Mouse (Mus musculus) layer of hippocampus, adult 11-12 months (tissue): ENCODE measurements around the gene Nppa.

Experiments used
- DNase-seq: peaks from one replicate; pipeline ENCODE4 v3.0.0; 2022; ENCODE audit warnings: low spot score

Gene Nppa

GRCm38 (mm10) chr4:148000202-148000772 lies at the start of gene Nppa:
TSS of gene Nppa (plus strand) at chr4:148000722.
- no peak for DNase-seq

- DNase-seq, result peak; percentile 76
These were observed 46.9 kb upstream of the Nppa start for GRCm38 (mm10) chr4:147953590-147953989.

DNA sequence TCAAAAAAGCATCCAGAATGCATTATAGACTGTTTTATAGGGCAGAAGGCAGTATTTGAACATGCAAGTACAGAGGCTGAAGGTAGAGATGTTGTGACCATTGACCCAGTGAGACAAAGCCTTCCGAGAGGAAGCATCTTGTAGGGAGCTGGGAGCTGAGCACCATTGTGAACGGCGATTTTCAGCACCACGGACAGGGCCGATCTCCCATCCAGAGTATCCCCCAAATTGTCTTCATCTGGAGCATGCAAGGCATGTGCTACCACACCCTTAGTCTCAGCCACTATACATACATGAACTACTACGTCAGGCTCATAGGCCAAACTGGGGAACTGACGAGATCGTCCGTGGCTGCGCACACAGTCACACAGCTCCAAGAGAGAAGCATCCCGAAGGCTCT lies 43.4 kb upstream of the Nppa start:
- DNase-seq, result no peak

DNA sequence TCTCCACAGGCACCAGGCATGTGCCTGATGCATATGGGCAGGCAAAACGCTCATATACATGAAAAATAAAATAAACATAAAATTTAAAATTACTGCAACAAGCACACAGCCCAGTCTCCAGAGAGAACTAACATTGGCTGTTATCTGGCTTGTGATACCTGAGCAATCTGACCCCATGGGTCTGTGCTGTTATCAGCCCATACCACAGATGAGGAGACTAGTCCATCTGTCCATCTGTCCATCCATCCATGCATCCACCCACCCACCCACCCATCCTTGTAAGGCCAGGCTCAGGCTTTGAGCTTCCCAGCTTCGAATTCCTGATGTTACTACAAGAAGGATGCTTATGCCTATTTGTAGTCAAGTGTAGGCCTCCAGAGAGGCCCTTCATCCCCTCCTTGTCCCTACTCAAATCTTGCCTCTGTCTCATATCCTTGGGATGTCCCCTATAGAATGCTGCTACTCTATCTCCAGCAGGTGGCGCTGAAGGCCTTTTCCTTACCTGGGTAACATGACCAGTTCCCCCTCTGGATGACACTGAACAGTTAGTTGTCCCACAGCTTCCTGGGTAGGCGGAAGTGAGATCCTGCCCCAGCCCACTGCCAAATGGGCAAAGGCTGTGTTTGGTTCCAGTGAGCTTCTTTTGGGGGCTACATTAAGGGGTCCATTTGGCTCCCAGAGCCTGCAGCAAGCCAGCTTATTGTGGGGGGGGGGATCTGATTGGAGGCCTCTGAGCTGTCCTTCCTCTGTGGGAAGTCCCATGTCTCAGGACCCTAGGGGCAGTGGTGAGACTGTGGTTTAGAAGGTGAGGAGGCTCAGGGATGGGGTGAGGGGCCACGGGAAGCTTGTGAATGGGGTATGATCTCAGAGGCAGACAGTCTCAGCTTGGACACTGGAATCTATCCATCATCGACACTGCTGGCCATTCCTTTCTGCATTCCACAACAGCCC lies 40.4 kb upstream of the Nppa start:
- peak; percentile 75 for DNase-seq

DNA sequence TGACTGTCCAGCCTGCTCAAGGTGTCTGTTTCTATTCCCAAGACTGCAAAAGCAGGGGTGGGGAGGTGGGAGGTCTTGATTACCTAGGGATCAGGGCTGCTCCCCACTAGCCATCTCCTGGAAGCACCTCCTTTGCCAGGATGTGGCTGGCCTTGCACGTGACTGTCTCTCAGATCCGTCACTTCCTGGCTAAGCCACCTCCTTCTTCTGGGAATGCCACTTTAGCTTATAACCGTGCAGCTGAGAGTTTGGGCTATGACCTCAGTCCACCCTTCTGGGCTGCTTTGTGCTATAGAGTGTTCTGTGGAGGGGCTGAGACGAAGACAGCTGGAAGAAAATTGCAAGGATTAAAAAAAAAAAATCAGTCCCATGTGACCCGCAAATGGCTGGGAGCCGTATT lies 37.7 kb upstream of the Nppa start:
- no peak for DNase-seq

DNA sequence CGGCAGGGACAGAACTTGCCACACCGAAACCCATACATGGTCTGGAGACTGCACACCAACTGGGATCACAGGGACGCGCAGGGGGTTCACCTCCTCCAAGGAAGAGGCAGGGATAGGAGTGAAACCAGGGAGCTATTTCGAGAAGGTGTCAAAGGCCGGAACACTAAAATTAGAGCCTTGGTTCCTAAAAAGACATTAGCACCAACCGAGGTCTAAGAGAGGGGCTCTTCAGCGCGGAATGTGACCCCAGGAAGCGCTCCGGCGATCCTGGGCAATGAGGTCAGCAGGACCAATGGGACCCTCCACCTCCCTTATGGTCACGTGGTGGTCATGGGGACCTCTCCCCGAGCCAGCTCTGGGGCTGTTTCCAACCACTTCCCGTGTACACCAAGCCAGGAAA lies 36.9 kb upstream of the Nppa start:
- DNase-seq, result no peak

- no peak for DNase-seq
These were observed 34.8 kb upstream of the Nppa start for GRCm38 (mm10) chr4:147965712-147966111.

- no peak for DNase-seq
These were observed 31.7 kb upstream of the Nppa start for GRCm38 (mm10) chr4:147968816-147969215.

GRCm38 (mm10) chr4:147969337-147969736 lies 31.2 kb upstream of the Nppa start:
- DNase-seq, result no peak

- DNase-seq, result no peak
These were observed 24.3 kb upstream of the Nppa start for GRCm38 (mm10) chr4:147976237-147976636.

- DNase-seq, result no peak
These were observed 22.8 kb upstream of the Nppa start for GRCm38 (mm10) chr4:147977726-147978125.

GRCm38 (mm10) chr4:147978391-147978790 lies 22.1 kb upstream of the Nppa start:
- no peak for DNase-seq

DNA sequence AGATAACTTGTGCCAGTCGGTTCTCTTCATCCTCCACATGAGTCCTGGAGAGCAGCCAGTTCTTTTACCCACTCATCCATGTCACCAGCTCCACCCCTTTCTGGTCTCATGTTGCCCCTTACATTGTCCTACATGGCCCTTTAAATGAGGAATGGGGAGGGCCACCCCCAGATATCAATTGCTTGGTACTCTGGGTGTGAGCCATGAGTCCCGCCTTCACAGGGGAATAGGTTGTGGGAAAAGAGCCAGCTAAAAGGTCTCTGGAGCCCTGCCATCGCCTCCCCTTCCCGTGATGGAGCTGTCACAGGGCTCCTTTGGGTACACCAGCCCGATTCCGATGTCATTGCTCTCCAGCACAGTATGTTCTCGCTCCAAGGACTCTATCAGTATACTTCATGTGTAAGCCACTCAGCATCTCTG lies 21.1 kb upstream of the Nppa start:
- no peak for DNase-seq

DNA sequence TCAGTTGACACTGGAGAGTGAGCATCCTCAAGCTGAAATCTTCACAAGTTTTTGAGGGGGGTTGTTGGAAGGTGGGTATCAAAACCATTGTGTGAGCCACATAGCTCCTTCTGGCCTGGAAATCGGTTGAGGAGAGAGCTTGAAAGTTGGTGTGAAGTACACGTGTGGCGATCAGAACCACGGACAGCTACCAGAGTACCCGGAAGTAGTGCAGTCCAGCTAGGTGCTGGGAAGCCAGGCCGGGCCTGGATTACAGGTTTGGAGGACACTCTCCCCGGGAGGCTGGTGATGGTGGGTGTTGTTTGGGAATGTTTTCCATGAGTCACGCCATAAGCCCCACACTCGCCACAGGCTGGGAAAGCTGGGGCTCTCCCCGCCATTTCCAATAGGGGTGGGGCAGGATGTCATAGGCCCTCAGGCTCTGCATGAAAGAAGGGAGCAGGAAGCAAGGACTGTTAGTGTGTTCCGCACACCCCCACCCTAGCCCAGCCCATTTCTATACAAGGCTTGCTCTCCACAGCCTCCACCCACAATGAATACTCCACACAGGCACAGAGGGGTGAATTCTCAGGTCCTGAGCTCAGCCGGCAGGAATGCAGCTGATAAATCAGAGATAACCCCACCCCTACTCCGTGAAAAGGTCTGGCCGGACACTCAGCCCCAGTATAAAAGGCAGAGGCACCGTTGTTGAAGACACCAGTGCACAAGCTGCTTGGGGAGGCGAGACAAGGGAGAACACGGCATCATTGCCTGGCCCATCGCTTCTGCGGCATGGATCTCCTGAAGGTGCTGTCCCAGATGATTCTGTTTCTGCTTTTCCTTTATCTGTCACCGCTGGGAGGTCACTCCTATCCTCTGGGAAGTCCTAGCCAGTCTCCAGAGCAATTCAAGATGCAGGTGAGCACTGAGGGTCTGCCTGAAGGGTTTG lies 15.1 kb upstream of the Nppa start, which contains the start of gene Nppb:
Gene Nppb (plus strand): TSS at position 584 of the 928 bp plus-strand sequence.
- no peak for DNase-seq

- no peak for DNase-seq
These were observed 6.9 kb upstream of the Nppa start for GRCm38 (mm10) chr4:147993571-147994095.

- no peak for DNase-seq
These were observed 5.2 kb upstream of the Nppa start for GRCm38 (mm10) chr4:147995311-147995710.

DNA sequence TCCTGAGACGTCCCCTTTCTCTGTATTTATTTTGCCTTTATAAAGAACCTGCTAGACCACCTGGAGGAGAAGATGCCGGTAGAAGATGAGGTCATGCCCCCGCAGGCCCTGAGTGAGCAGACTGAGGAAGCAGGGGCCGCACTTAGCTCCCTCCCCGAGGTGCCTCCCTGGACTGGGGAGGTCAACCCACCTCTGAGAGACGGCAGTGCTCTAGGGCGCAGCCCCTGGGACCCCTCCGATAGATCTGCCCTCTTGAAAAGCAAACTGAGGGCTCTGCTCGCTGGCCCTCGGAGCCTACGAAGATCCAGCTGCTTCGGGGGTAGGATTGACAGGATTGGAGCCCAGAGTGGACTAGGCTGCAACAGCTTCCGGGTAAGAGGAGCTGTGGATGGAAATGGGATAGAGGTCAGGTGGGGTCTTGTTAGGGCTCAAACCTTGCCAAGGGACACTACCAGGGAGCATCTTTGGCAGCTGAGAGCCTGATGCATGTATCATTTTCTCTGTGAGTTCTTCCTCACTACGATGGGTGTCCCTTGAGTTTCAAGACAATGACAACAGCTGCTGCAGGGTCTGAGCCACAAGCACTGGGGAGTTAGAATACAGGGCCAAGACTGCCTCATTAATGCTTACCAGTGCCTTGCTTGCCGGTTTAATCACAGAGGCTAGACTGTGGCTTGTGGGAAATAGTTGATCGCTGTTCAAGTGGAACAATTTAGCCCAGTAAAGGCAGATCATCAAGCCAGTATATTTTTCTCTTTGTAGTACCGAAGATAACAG lies 679 bp downstream of the Nppa start:
- no peak for DNase-seq

DNA sequence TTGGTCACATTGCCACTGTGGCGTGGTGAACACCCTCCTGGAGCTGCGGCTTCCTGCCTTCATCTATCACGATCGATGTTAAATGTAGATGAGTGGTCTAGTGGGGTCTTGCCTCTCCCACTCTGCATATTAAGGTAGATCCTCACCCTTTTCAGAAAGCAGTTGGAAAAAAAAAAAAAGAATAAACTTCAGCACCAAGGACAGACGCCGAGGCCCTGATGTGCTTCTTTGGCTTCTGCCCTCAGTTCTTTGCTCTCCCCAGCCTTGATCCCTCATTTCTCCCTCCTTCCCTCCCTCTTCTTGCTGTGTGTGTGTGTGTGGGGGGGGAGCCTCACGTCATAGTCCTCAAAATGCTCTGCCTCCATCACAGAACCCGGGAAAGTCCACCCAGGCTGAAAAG lies 1.3 kb downstream of the Nppa start:
- no peak for DNase-seq

- no peak for DNase-seq
These were observed 3.8 kb downstream of the Nppa start for GRCm38 (mm10) chr4:148004361-148004760.

- peak; percentile 72 for DNase-seq
These were observed 7.9 kb downstream of the Nppa start for GRCm38 (mm10) chr4:148008412-148008811.

DNA sequence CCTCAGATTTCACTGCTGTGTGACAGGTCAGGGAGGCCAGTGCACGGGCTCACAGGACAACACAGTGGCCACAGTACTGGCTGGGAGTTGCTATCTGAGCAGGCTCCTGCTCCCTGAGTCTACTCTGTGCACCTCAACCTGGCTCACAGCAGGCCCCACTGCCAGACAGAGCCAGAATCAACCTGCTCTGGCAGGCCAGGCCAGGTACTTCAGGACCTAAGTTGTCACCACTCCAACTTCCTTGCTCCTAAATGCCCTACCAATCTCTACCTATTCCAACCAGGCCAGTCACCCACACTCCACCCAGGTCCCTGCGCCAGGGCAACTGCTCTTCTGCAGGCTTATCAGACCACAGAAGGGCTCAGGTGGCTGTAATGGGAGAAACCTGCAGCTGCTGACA lies 9.1 kb downstream of the Nppa start:
- DNase-seq, result no peak
